Mouse (Mus musculus) heart, postnatal 0 days (tissue): ENCODE measurements at regions not wholly inside any gene's neighbourhood (a gene's known extent, or its start where the extent isn't known, plus 50 kb on each side); places are given as distances from the start of the nearest gene placed in this dataset.

Source experiments
- ATAC-seq: fragments of 200-750 bp; cut with Nextera tagmentation; 2 replicates; pipeline ENCODE4 v1.8.0; 2017; ENCODE audit warnings: low read depth, moderate number of reproducible peaks, moderate library complexity; ENCODE audit not compliant: insufficient read depth
- DNase-seq: peaks from one replicate; pipeline ENCODE4 v3.0.0-alpha.2; 2016; ENCODE audit warnings: low spot score
- H3K27ac ChIP-seq: fragments of 300-500 bp; sonication (generic); 2 replicates; pipeline ENCODE4 v1.5.1; 2014; ENCODE audit warnings: low read depth, mild to moderate bottlenecking
- H3K27me3 ChIP-seq: fragments of 300-500 bp; sonication (generic); 2 replicates; pipeline ENCODE4 v1.6.1; 2014; ENCODE audit warnings: low read length, mixed read lengths; ENCODE audit not compliant: control insufficient read depth, insufficient read depth
- H3K36me3 ChIP-seq: fragments of 300-500 bp; sonication (generic); replicated peaks from 2 replicates; pipeline ENCODE4 v1.6.1; 2014; ENCODE audit warnings: low read length, mixed read lengths; ENCODE audit not compliant: control insufficient read depth, insufficient read depth
- H3K4me1 ChIP-seq: fragments of 300-500 bp; sonication (generic); 2 replicates; pipeline ENCODE4 v1.6.1; 2014; ENCODE audit warnings: antibody characterized with exemption; ENCODE audit not compliant: control insufficient read depth, insufficient read depth
- H3K4me2 ChIP-seq: fragments of 300-500 bp; sonication (generic); 2 replicates; pipeline ENCODE4 v1.6.1; 2014; ENCODE audit warnings: low read depth, mild to moderate bottlenecking, low read length, moderate library complexity
- H3K4me3 ChIP-seq: fragments of 300-500 bp; sonication (generic); 2 replicates; pipeline ENCODE4 v1.5.1; 2014; ENCODE audit warnings: low read depth, low read length
- H3K9ac ChIP-seq: fragments of 300-500 bp; sonication (generic); replicated peaks from 2 replicates; pipeline ENCODE4 v1.6.1; 2014; ENCODE audit warnings: low read depth, low read length, mixed read lengths
- H3K9me3 ChIP-seq: fragments of 300-500 bp; sonication (generic); replicated peaks from 2 replicates; pipeline ENCODE4 v1.6.1; 2016; ENCODE audit warnings: low read length; ENCODE audit not compliant: control insufficient read depth
- CTCF ChIP-seq: IDR thresholded peaks from 2 replicates; pipeline ENCODE4 v1.5.1; 2016; ENCODE audit warnings: antibody characterized with exemption, control low read depth, low read depth
- EP300 ChIP-seq: IDR thresholded peaks from 2 replicates; pipeline ENCODE4 v1.6.1; 2016; ENCODE audit warnings: antibody characterized with exemption, low read depth
- WGBS: fragments of 180-500 bp; shearing (Covaris S2); extraction: QIAGEN DNeasy Blood & Tissue Kit; methylation state at CpG from one replicate; pipeline ENCODE4 v1.1.7; 2014; 5-methylcytosine and 5-hydroxymethylcytosine counted together

GRCm38 (mm10) chr10:16123902-16124301 lies 1405.9 kb upstream of the Gje1 start:
- WGBS, result 21% methylated on average over 2 of the region's 2 CpGs
- ATAC-seq, result no peak

GRCm38 (mm10) chr10:16088210-16088609 lies 1370.2 kb upstream of the Gje1 start:
- WGBS, result 74% methylated on average over 3 of the region's 3 CpGs
- H3K27me3 ChIP-seq, result no peaks in the 10 kb centered on the region
- H3K9me3 ChIP-seq, result no peaks in the 10 kb centered on the region
- ATAC-seq (no peak), DNase-seq (no peak)
- H3K4me2 ChIP-seq, result no peak overlapping the region
- no peak overlapping the region for H3K27ac ChIP-seq
- no peak overlapping the region for H3K9ac ChIP-seq
- no peak overlapping the region for H3K4me3 ChIP-seq
- no peak for TF ChIP-seq EP300
- no peak for TF ChIP-seq CTCF
- no peaks in the 10 kb centered on the region for H3K36me3 ChIP-seq
- H3K4me1 ChIP-seq, result no peaks in the 10 kb centered on the region

More at GRCm38 (mm10) chr10:16123902-16124301, 1405.9 kb upstream of the Gje1 start:
- Histone ChIP-seq H3K9me3 (no peaks in the 10 kb centered on the region), H3K4me3 (no peak overlapping the region), H3K36me3 (no peaks in the 10 kb centered on the region), H3K4me1 (0 out of 2 replicates have a peak, but pooled peaks cover 6% of the 10 kb centered on the region), H3K4me2 (no peak overlapping the region), H3K9ac (no peak overlapping the region), H3K27ac (no peak overlapping the region), H3K27me3 (no peaks in the 10 kb centered on the region)
- DNase-seq, result peak; percentile 7
- TF ChIP-seq CTCF (no peak), EP300 (no peak)

GRCm38 (mm10) chr10:16053008-16053407 lies 1335.0 kb upstream of the Gje1 start:
- TF ChIP-seq EP300 (no peak), CTCF (no peak)
- no peak for DNase-seq
- no peak for ATAC-seq
- no peaks in the 10 kb centered on the region for H3K9me3 ChIP-seq
- H3K4me3 ChIP-seq, result no peak overlapping the region
- no peaks in the 10 kb centered on the region for H3K4me1 ChIP-seq
- no peak overlapping the region for H3K9ac ChIP-seq
- no peaks in the 10 kb centered on the region for H3K36me3 ChIP-seq
- no peak overlapping the region for H3K4me2 ChIP-seq
- H3K27me3 ChIP-seq, result no peaks in the 10 kb centered on the region
- no peak overlapping the region for H3K27ac ChIP-seq
- WGBS, result 60% methylated on average over 5 of the region's 5 CpGs

- H3K9me3 ChIP-seq, result no peaks in the 10 kb centered on the region
- H3K27me3 ChIP-seq, result no peaks in the 10 kb centered on the region
- no peak for ATAC-seq
- no peaks in the 10 kb centered on the region for H3K36me3 ChIP-seq
- TF ChIP-seq CTCF (no peak), EP300 (no peak)
- no peak overlapping the region for H3K4me2 ChIP-seq
- no peaks in the 10 kb centered on the region for H3K4me1 ChIP-seq
- H3K27ac ChIP-seq, result no peak overlapping the region
- no peak overlapping the region for H3K4me3 ChIP-seq
- WGBS, result 55% methylated on average over 2 of the region's 2 CpGs
- no peak for DNase-seq
- H3K9ac ChIP-seq, result no peak overlapping the region
These were observed 1334.5 kb upstream of the Gje1 start for GRCm38 (mm10) chr10:16052463-16052889.

- no peaks in the 10 kb centered on the region for H3K4me1 ChIP-seq
- TF ChIP-seq EP300 (no peak), CTCF (no peak)
- H3K9me3 ChIP-seq, result no peaks in the 10 kb centered on the region
- WGBS, result 93% methylated on average over 2 of the region's 2 CpGs
- H3K9ac ChIP-seq, result no peak overlapping the region
- H3K27ac ChIP-seq, result no peak overlapping the region
- no peak for ATAC-seq
- no peaks in the 10 kb centered on the region for H3K36me3 ChIP-seq
- no peaks in the 10 kb centered on the region for H3K27me3 ChIP-seq
- H3K4me2 ChIP-seq, result no peak overlapping the region
- no peak for DNase-seq
- H3K4me3 ChIP-seq, result no peak overlapping the region
These were observed 1318.2 kb upstream of the Gje1 start for GRCm38 (mm10) chr10:16036255-16036654.

GRCm38 (mm10) chr10:16033096-16033495 lies 1315.1 kb upstream of the Gje1 start:
- no peaks in the 10 kb centered on the region for H3K9me3 ChIP-seq
- H3K27ac ChIP-seq, result no peak overlapping the region
- H3K27me3 ChIP-seq, result no peaks in the 10 kb centered on the region
- H3K9ac ChIP-seq, result no peak overlapping the region
- H3K4me3 ChIP-seq, result no peak overlapping the region
- TF ChIP-seq EP300 (no peak), CTCF (no peak)
- ATAC-seq (no peak), DNase-seq (no peak)
- no peak overlapping the region for H3K4me2 ChIP-seq
- no peaks in the 10 kb centered on the region for H3K36me3 ChIP-seq
- H3K4me1 ChIP-seq, result no peaks in the 10 kb centered on the region
